Mouse (Mus musculus): ENCODE results near the gene Kif21a.

Kif21a gene

DNA sequence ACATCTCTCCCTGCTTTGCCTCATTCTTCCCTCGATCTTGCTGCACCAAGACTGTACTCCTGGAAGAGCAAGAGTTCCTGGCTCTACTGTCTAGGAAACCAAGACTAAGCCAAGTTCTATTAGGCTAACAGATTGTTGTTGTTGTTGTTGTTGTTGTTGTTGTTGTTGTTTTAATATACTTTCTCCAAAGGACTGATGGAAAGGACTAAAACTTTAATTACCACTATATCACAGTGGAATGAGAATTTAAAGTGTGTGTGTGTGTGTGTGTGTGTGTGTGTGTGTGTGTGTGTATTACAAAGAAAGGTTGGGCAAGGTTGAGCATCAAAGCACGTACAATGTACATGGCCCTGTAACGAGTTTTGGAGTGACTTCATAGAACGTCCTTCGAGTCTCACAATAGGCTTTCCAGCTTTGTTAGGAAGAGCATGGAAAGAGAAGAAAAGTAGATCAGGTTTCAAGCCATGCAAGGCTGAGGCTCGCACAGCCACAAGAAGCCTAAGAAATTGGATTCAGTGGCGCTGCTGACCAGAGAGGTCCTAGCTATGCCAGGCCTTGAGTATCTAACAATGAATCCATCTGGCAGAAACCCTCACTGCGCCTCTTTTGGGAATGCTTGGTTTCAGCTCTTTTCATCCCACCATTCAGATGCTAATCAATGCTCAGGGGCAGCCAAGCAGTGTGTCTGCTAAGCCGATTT lies 31.4 kb downstream of the Kif21a start:
- peak; percentile 81 for DNase-seq (ENCODE audit: low read depth, low spot score)

DNA sequence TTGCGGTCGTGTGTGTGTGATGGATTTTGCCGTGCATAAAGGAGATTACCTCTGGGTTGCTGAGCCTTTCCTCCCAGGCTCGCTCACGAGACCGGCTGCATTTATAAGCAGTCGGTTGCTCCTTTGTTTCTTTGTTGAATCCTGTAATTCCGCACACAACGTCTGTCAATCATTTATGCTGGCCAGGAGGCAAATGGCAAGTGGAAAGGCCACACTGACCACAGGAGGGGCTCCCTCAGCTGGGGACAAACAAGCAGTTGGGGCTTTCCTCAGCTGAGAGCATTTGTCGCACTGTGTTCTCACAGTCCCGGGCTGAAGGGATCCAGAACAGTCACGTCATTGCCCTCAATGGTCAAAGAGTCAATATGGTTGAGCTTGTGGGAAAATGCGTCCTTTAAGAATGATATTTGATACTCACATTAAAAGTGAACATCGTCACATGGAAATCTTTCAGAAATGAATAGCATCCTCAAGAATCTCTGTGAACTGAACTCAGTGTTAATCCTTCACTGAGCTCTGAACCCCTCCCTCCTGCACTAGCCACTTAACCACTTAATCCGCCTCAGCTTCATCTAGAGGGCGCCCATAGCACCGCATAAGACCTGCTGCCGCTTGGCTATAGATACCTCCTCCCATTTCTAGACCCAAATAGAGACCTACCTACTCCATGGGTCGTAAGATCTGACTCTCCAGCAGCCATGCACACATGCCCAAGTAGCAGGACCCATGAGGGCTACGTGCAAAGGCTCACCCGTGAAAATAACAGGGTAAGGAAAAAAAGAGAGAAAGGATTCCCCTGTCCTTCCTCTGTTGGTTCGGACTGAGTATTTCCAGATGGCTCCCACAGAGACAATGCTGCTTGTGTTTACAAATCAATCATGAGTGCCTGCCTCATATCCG lies 32.2 kb downstream of the Kif21a start:
- DNase-seq (ENCODE audit: low read depth, low spot score): no peak

DNA sequence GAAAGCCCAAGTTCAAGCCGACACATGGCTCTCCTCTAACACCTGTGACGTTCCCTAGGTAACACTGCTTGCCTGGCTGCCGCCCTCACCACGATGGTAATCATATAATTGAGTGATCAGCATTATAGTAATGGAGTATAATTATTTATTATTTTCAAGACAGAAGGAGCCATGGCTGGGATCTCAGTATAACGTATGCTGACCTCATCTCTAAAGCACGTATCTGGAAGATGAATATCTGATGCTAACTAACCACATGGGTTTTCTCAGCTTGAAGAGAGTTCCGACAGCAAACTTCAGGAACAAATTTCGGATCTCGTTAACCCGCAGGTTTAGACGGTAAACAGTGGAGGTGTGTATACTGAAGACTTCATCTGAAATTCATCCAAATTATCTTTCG lies 33.4 kb downstream of the Kif21a start:
- DNase-seq (ENCODE audit: low read depth, low spot score): no peak

DNA sequence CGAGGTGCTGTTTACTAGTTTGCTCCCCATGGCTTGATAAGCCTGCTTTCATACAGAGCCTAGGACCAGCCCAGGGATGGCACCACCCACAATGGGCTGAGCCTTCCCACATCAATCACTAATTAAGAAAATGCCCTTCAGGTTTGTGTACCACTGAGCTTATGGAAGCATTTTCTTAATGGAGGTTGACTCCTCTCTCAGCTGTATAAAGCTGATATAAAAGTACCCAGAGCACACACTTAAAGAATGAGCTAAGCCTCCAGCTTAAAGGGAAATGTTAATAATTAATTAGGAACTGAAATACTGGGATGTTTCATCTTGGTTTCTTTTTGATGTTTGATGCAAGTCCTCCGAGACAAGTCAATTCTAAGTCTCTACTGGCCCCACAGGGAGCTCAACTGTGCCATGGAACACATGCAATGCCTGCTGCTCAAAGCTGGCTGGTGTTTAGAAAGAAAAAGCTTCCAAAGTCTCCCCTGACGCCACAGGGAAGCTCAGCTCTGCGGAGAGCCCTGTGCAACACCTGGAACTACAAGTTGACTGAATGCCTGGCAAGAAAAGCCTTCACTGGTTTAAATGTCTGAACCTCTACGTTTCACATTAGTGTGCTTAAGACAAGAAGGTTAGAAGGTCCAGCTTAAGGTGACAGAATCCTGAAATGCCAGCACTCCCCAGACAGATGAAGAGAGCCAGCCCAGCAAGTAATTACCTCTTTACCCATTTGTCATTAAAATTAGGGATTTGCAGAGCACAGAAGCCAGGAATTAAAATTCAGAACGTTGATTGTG lies 36.8 kb downstream of the Kif21a start:
- DNase-seq (ENCODE audit: low read depth, low spot score): no peak

DNA sequence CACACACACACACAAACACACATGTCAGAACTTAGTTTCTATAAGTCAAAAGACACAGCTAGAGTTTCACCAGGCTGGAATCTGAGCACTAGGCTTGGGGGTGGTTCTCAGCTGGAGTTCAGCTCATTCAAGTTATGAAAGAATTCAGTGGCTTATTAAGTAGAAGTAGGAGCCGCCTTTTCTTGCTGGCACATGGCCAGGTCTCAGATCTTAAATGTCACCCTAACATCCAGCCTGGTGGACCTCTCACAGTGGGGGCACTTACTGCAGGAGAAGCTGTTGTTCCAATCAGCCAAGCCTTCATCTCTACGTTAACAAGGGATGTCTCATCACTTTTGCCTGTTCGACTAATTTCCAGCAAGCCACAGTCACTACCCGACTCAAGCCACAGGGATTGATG lies 39.5 kb downstream of the Kif21a start:
- no peak for DNase-seq (ENCODE audit: low read depth, low spot score)

DNA sequence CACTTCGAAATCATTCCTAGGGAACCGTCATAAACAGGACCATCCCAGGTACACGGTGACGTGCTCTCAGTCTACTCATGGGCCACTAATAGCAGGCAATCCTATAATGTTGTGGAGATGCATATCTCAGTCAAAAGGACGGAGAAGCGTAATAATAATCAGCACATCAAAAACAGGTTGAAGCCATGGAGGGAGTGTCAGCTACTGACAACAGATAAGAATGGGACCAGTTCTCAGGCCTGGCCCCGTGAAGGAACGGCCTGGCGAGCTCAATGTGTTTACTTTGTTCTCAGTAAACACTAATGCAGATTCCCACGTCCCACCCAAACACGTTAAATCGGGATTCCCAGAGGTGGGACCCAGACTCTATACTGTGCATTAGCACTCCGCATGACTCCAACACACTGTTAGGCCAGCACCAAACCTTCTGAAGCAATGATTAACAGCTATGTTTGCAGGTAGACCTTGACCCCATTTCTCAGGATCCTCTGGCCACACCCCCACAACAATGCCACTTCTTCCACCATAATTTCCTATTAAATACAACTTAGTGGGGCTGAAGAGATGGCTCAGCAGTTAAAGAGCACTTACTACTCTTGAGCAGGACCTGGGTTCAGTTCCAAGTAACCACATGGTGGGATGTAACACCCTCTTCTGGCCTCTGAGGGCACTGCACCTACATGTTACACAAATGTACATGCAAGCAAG lies 42.5 kb downstream of the Kif21a start:
- no peak for DNase-seq (ENCODE audit: low read depth, low spot score)

DNA sequence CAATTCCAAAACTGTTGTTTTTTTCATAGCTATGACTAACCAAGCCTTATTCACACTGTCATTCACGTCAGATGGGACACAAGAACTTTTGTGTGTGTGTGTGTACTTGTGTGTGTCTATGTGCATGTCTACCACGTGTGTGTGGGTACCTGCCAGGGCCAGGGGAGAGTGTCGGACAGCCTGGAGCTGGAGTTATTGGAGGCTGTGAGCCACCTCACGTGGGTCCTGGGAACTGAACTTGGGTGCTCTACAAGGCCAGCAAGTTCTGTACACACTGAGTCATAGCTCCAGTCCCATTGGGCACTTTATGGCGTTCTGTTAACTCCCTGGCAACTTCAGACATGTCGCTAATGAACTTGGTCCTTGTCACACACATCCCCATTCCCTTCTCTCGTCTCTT lies 45.0 kb downstream of the Kif21a start:
- DNase-seq (ENCODE audit: low read depth, low spot score): no peak

DNA sequence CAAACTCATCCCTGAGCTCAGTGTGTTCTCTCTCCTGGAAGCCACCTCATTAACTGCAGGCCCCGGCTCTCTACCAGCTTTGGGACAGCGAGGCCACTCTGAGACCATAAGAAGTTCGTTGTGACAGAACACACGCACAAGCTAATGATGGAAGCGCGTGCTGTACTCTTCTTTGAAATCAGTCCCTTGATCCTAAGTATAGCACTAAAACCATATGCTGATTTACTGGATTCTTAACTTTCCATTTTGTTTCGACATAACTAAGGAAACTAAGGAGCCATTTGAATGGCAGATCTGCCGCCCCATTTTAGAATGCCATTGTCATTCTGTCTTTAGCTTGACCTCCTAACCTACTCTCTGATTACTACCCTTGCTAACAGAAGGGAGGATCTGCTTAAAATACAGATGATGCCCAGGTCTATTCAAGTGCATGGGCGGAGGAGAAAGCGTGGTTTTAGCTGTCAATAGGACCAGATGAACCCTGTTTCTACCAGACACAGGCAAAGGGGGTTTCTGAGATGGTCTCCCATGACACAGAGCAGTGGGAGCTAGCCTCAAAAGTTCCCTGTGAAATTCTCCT lies 48.6 kb downstream of the Kif21a start:
- DNase-seq (ENCODE audit: low read depth, low spot score): no peak

DNA sequence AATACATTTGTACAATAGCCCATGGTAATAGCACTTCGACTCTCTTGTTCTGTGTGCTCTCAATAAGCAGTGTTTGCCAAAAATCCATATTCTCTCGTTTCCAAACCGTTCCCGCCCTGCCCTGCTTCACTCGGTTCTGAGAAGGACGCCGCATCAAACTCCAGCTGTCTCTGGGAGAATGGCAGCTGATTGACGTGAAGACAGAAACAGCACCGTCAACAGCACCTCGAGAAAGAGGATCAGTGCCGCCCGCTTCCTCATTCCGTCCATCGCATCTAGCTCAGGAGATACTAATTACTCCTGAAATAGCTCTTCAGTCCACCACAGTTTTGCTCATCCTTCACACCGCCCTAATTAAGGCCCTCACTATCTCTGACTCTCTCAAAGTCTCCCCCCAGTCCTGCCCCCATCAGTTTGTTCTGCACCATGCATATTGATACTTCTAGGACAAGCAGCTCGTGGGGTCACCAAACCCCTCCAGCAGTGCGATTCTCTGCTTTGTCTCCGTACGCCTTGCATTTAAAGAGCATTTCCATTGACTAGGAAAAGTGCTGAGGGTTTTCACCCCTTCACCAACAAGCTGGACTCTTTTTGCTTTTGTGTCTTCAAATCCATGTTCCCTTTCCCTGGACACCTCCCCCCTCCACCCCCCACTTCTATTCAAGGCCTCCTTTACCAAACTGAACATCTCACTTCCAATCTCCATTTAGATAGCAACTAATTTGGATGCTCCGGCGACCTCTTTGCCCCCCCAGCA lies 49.3 kb downstream of the Kif21a start:
- no peak for DNase-seq (ENCODE audit: low read depth, low spot score)

DNA sequence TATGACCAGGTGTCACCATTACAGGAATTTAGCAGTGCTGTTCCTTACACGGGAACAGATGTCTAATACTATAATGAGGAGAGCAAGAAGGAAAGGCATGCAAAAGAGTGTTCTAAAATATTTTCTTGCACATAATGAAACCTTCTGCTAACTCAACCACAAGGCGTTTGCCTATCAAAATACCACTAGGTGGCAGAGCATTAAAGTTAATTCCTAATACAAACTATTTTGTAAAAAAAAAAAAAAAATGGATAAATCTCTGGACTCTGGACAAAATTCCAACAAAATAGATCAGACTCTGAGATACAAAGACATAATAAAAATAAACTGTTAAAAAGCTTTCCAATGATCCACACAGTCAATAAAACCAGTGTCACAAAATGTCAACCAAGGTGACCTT lies 56.9 kb downstream of the Kif21a start:
- no peak for DNase-seq (ENCODE audit: low read depth, low spot score)

DNA sequence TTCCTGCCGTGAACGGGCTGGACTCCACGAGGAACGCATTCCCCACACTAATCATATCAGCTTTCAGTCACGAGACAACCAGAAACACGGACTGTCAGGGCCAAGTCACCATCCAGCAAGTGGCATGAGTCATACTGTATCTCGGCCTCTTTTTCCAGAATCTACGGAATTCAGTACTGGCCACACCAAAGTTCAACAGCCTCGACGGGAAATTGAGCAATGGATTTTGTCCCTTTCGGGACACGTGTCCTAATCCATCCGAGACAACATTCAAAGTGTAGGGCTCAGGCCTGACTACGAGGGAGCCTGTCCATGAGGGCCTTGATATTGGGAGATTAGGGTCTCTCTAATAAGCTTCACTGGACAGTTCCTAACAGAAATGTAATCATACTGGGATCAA lies 57.4 kb downstream of the Kif21a start:
- no peak for DNase-seq (ENCODE audit: low read depth, low spot score)

DNA sequence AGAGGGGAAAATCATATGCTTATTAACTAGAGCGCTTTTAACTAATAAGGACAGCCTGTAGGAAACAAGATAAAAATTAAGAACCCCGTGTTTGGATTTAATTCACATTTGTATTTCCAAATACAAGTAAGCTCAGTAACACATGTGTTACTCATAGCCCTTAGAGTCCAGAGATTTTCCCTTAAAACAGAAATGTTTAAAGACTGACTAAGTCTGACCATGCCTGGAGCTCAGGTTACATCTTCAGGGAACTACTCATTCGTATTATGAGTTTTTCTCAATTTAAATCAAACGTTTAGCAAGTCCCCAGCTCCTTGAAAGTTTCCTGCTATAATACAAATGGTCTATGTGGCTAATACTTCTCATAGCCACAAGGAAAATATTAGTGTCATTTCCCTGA lies 57.9 kb downstream of the Kif21a start:
- no peak for DNase-seq (ENCODE audit: low read depth, low spot score)

DNA sequence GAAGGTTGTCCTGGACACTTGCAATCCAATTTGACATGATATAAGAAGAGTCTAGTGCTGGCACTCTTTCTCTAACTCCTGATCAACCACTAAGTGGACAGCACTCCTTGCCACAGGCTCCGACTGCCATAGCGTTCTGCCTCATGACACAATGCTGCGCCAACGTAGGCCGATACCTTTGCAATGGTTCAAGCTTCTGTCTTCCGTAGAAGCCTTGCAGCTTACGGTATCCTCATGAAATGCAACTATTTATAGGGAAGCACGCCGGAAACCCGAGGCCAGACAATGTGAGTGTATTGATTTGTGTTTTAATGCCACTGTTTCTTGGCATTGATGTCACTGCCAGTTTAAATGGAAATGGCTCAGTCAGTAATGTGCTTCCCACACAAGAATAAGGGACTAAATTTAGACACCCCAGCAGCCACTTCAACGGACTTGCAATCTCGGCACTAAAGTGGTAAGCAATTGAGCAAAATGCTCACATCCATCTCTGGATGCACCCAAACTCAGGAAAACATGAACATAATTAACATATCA lies 62.0 kb downstream of the Kif21a start:
- no peak for DNase-seq (ENCODE audit: low read depth, low spot score)

DNA sequence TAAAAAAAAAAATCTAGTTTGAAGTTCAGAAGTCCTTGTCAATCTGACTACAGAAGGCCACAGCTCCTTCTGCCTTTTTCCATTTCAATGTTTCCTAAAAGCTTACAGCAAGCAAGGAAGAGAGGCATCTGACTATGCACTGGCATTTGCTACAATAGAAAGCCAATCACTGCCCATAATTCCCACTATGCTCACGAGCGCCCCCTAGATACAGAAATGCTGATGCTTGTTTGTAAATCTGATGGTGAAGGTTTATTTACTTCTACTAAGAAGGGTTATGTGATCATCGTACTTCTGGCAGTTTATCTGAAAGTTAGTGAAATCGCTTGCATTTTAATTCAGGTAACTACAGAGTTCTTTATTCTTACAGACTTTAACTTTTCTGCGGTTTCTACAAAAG lies 73.8 kb downstream of the Kif21a start:
- no peak for DNase-seq (ENCODE audit: low read depth, low spot score)

DNA sequence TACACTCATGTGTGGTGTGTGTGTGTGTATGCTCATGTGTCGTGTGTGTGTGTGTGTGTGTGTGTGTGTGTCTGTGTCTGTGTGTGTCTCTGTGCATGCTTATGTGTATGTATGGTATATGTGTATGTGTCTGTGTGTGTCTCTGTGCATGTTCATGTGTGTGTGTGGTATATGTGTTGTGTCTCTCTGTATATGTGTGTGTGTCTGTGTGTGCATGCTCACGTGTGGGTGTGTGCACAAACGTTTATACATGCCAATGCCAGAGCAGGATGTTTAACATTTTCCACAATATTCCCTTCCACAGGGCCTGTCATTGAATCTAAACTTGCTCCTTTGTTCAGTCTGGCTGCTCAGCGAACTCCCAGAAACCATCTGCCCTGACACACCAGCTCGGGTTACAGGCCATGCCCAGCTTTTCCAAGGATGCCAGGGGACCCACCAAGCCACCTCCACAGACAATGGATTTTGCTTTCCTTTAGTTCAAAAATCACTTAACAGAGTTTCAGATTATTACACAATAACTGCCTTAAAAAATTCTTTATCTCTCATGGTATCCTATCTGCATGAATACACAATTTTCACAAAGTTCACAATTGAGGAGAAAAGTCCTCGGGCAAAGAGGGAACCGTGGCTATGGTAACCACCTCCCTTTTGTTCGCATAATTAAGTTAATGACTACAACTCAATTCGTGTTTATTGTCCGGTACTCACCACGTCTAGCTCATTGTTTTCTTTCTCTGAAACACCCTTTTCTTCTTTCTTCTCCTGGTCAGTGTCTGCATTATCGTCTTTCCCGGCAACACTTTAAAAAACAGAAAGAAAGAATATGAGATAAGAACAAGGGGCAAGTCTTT lies 77.6 kb downstream of the Kif21a start:
- no peak for DNase-seq (ENCODE audit: low read depth, low spot score)

DNA sequence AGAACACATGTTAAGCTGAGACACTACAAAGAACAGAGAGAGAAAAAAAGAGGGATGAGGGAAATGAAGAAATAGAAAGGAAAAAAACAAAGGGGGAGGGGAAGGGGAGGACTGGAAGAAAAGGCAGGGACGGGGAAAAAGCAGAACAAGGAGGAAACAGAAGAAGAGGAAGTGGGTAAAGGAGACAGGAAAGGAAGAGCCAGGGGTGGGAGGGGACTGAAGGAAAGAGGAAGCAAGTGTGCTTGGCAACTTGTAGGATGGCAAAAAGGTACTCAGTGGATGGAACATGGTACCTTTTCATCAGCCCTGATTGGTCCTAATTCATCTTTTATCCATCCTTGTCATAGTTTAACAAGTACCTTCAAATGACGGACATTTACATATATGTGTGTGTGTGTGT lies 86.4 kb downstream of the Kif21a start:
- no peak for DNase-seq (ENCODE audit: low read depth, low spot score)

DNA sequence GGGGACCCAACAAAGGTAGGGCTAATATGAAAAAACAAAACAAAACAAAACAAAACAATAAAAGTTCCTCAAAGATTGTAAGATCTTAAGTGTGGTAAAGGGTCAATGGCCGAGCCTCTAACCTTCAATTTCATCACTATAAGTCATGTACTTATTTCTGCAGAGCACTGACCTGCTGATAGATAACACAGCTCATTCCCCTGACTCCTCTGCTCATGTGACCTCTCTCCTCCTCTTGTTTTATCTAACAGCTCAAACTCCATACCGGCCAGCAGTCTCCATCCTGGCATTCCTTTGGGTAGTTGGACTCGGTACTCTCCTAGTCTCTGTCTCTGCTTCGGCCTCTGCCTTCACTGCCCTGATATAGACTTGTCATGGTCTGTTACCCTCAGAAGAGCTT lies 87.2 kb downstream of the Kif21a start:
- DNase-seq (ENCODE audit: low read depth, low spot score): no peak

DNA sequence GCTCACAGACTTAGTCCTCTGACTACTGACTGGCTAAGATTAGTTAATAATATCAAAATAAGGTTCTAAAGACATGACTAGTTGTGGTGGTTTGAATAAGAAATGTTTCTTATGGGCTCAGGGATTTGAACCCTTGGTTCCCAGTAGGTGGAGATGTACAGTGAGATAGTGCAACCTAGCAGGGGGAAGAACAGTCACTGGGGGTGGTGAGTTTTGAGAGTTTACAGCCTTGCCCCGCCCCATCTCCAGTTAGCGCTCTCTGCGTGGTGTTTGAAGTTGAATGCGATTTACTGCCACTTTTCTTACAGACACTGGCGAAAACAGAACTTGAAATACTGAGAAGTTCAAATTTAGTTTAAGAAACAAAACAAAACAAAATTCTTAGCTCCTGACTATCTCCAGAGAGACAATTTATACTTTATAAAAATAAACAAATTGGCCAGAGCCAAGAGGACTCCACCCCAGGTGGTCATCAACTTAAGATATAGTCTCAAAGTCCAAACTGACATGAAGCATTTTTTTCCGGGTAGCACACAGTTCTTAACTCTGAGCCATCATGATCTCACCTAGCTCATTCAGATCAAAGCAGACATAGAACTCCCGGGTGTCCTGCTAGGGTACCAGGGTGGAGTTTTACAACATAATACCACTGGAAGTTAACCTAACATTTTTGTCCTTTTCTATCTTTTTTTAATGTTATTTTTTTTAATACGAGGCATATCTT lies 88.8 kb downstream of the Kif21a start:
- DNase-seq (ENCODE audit: low read depth, low spot score): no peak

DNA sequence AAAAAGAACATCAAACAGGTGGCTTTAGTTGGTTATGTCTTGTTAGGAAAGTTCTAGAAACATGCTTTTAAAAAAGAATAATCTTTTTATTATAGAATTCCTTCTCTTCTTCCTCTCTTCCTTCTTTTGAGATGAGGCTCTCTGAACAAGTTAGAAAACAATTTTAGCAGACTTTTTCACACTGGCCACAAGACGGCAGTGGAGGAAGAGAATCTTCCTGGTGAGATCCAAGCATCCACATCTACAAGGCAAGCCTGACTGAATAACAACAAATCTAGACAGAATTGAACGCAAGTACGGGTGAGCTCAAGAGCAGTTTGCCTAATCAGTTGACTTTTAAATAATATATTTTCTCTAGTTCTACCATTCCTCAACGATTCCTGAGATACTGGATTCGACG lies 98.4 kb downstream of the Kif21a start:
- no peak for DNase-seq (ENCODE audit: low read depth, low spot score)

Data from ZHBTc4 (cell line).